Mouse (Mus musculus) layer of hippocampus, postnatal 36 days (tissue): Measurements from ENCODE around the gene Arglu1. TPM values are rescaled to one million over a fixed set of nuclear protein-coding genes. Genes with fewer than 3 reads are reported as not detected.

Source experiments
- DNase-seq, 2 experiments: peaks; one replicate each; pipeline ENCODE4 v3.0.0; 2022
- microRNA-seq, 2 experiments: library from miRNA; unstranded; fragments of <30 nt; microRNA quantifications; one replicate each; pipeline ENCODE4 v1.2.0; 2021
- total RNA-seq, 2 experiments: library from RNA; stranded (reverse); gene quantifications; 2 replicates each; pipeline ENCODE4 v1.2.3; 2021

The Arglu1 gene
- total RNA-seq, 2 experiments from 2014 or later: 93.3 to 101 TPM

- peak; percentile 46 to 58 for DNase-seq
Observed at GRCm38 (mm10) chr8:8621236-8621917, 68.9 kb downstream of the Arglu1 start.

- no peak for DNase-seq
Observed at GRCm38 (mm10) chr8:8620536-8620935, 69.8 kb downstream of the Arglu1 start.

- no peak for DNase-seq
Observed at GRCm38 (mm10) chr8:8619221-8620194, 70.8 kb downstream of the Arglu1 start.

Small RNAs within 50 kb of the gene (microRNA-seq; reads per million reads assigned to microRNA genes)
- gene Mir7654: 1.9 to 2.4 reads per million in 2 experiments

Other genes with a start within 250 kb of the Arglu1 start
- 10 to 100 TPM; 28.5 to 33.1 TPM for gene Efnb2, start 29.3 kb downstream of the Arglu1 start, total RNA-seq